Mouse (Mus musculus) embryo, embryonic 11.5 days (tissue): ENCODE results near the gene Tk2.
A peak's percentile ranks its signal among the peaks of the same experiment; 100 is the strongest.

Source experiments
- DNase-seq: peaks from one replicate; pipeline ENCODE4 v3.0.0-alpha.2; 2012; ENCODE audit warnings: low read depth, low spot score

The Tk2 gene

GRCm38 (mm10) chr8:104219806-104220205 lies 28.6 kb downstream of the Tk2 start:
- DNase-seq, result peak; percentile 59

- DNase-seq, result peak; percentile 41
These were observed 29.3 kb downstream of the Tk2 start for GRCm38 (mm10) chr8:104219079-104219478.

DNA sequence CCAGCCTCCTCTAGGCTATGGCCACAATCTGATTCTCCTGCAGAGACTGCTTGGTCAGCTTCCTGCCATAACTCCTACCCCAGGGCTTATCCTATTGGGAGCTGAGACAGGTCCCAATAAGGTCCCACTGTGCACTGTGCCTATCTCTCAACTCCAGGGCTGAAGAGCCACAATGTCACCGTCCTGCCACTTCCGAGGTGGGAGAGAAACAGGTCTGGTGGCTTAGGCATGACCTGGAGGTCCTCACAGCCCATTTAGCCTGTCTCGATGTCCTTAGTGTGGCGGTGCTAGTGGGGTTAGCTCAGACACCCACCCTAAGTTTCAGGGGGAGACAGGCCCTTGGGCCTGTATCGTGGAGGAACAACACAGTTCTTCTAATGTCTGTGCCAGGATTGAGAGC lies 30.8 kb downstream of the Tk2 start:
- DNase-seq, result no peak

DNA sequence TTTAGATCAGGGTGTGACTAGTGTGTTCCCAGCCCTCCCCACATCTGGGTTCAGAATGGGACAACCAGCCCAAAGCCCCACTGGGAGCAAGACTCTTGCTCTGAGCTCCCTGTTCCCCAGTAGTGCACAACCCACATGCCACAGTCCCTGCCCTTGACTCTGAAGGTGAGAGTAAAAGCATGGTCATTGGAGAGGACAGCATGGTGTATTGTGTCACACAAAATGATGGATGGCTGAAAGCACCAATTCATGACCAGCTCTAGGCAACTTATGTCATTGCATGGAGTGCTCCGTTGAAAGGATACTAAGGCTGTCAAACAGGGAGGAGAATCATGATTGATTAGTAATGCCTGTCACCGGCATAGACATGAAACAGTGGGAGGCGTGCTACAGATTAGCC lies 43.1 kb downstream of the Tk2 start:
- DNase-seq, result no peak

DNA sequence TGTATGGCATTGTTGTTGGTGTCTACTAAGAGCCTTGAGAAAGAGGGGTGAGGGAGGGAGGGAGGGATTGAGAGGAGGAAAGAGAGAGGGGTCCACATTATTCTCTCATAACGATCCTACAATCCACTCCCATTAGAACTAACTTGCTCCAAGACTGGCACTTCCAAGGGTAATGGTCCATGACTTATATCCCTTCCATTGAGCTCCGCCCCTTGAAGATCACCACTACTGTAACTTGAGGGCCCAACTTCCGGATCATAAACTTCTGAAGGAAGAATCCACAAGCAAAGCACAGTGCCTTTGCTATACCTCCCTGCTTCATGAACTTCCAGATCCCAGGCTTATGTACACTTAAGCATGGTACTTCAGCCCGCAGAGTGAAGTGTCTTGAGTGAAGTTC lies 46.0 kb downstream of the Tk2 start:
- DNase-seq, result no peak

GRCm38 (mm10) chr8:104201622-104202021 lies 46.7 kb downstream of the Tk2 start:
- no peak for DNase-seq

GRCm38 (mm10) chr8:104199802-104200201 lies 48.6 kb downstream of the Tk2 start:
- DNase-seq, result no peak

GRCm38 (mm10) chr8:104191496-104191895 lies 56.9 kb downstream of the Tk2 start:
- DNase-seq, result peak; percentile 14

GRCm38 (mm10) chr8:104190777-104191468 lies 57.4 kb downstream of the Tk2 start:
- no peak for DNase-seq

DNA sequence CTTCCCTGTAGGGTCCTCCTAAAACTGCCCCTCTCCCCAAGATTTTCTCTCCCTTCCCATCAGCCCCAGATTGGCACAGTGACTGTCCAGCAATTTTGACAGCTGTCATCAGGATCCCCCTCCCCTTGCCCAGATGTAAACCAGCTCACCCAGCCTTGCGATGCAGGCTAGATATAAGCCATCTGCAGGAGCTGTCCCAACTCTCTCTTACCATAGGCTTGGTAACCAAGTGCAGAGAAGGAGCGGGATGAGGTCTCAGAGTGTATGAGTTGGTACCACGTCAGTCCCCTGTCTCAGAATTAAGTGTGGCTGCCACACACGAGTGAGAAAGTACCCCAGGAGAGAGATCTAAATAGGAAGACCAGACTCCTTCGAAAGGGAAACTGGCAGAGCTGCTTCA lies 59.9 kb downstream of the Tk2 start:
- DNase-seq, result no peak

- no peak for DNase-seq
These were observed 60.7 kb downstream of the Tk2 start for GRCm38 (mm10) chr8:104187622-104188021.

DNA sequence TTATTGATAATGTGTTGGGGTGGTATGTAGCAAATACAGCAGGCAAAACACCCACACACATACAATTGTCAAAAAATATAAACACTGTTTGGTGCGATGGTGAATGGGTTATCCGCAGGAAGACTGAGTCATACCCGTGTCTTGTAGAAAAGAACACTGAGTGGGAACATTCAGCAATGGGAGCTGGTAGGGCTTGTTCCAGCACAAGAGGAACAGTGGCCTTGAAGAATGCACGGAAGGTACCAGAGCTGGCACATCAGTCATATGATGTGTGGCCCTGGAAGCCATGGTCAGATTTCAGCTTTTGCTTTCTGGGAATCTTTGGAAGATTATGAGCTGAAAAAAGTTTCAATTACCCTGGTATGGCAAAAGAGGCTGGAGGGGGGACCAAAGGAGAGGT lies 61.5 kb downstream of the Tk2 start:
- no peak for DNase-seq

GRCm38 (mm10) chr8:104184905-104185304 lies 63.5 kb downstream of the Tk2 start:
- no peak for DNase-seq

DNA sequence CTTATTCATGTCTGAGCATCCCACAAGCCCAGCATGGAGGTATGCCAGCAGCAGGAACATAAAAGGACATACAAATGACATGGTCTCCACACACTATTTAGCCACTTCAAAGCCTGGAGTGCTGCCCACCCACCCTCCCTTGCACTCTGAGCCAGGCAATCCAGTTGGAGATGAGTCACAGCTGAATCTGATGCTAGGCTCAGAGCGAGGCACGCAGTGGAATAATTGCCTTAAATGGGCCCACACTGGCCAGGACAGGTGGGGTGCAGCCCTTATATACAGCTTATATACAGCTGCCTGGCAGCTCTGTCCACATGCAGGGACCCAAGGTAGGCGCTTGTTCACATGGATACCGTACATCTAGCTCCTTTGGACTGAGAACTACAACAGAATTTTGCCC lies 71.3 kb downstream of the Tk2 start:
- DNase-seq, result no peak
